Mouse (Mus musculus) mature B cell (primary cell): ENCODE measurements around the gene Map3k12.

ENCODE experiments used
- in situ Hi-C: fragments of 300-500 bp; cut with MboI; formaldehyde crosslinking; loops from 2 replicates; pipeline ENCODE4 v1.14.3; 2019

Gene Map3k12

DNA sequence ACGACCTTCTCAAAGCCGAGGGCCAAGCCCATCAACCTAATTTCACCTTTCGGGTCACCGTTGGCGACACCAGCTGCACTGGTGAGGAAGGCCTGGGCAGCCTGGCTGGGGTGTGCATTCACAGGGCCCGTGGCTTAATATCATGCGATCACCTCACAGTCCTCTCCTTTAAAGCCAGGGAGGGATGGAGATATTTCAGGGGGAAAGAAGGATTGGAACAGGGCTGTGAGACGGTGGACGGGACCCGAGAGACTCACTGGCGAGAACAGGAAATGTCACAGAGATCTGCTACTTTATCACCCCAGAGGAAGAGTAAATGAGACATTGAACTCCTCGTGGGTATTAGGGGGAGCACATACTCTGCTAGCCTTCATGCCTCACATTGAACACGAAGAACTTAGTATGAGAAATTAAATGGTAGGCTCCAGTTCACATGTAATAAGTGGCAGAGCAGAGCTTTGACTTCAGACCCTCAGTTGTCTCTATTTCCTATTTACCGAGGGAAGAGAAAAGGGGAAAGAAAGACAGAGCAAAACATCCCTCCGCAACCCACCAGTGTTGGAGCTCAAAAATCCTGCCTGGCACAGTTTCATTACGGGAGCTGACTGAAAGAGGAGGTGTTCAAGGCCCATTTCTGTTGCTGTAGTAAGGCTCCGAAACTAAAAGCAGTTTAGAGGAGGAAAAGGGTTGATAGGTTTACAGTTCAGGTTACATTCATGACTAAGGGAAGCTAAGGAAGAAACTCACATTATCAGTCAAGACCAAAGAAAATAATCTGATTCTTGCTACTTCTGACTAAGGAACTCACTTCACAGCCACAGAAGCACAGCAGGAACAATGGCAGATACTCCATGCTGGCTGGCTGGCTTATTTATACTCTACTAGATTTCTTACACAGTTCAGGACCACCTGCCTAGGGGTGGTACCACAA lies 2.6 kb upstream of the Map3k12 start:
- in situ Hi-C loops = no loop called here

DNA sequence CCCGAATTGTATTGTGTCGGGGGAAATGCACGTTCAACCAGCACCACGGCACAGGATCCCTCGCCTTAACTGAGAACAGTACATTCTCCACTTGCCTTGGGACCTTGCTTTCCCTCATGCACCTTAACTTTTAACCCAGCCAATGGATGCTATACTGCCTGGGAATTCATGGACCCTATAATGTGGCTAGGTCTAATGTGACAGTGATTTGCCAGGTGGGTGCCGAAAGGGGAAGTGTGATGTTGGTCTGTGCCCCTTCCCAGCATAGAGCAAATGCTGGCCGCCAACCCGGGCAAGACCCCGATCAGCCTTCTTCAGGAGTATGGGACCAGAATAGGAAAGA lies 2.0 kb upstream of the Map3k12 start:
- in situ Hi-C loops = no loop called here

DNA sequence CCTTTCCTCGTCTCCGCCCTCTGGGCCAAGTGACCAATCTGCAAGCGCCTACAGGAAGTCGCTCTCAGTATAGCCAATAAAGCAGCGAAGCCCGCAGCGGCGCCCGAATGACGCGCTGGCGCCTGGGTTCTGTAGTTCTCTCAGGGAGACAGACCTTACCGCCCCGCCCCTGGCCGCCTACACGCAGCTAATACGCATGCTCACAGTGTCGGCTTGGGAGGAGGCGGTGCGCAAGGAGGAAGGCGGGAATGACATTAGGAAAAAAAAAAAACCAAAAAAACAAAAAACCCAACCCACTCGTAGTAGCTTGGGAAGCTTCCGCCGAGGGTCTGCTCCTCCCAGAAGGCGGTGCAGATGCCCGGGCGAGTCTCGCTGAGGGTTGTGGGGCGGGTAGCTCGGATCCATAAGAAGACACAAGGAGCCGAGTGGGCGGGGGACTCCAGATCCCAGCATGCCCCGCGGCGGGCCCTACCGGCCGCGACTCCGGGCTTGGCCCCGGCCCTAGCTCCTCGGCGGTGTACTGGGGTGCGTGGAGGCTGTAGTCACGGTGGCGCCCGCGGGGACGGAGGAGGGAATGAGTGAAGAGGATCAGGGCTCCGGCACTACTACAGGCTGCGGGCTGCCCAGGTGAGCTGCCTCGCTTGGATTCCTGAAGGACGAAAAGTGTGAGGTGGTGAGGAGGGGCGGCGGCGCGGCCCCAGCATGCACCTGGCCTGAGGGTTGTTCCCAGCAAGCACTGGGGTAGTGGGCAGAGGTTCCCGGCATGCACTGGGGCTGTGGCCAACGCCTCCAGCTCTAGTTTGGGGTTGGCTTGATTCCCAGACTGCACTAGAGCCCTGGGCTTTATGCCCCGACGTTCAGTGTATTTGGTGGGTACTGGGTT lies 1.4 kb upstream of the Map3k12 start, which contains the start of gene Tarbp2:
TSS of gene Tarbp2 (plus strand) at position 217 of the 883 bp plus-strand sequence.
- in situ Hi-C loops = no loop called here

DNA sequence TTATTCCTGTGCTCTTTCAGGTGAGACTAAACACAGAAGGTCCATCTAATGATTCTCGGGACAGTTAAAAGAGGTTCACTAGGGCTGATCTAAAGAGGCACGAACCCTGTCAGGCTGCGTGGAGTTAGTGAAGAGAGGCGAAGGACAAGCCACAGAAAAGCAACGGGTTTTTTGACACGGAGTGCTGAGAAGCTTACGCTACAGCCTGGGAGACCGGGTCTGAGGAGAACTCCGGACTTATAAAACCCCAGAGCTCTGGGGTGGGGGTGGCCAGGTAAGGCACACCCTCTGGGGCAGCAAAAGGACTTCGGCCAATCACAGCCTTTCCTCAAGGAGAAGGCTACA lies 739 bp upstream of the Map3k12 start:
- in situ Hi-C loops = no loop called here

DNA sequence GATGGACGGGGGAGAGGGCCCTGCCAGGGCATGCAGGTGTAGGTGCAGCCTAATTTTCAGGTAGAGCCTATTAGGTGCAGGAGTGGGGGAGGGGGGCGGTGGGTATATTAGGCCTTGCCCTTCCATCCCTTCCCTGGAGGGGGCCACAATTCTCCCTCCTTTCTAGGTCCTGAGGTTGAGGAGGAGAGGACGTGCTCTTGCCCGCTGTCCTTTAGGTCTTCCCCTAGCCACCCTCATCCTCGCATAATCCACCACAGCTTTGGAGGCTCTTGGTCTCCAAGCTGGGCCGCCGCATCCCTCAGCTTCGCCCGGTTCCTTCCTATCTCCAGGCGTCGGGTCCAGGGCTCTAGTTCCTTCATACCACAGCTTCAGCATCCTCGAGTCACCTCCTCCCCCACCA lies 571 bp downstream of the Map3k12 start:
- in situ Hi-C loops = no loop called here

DNA sequence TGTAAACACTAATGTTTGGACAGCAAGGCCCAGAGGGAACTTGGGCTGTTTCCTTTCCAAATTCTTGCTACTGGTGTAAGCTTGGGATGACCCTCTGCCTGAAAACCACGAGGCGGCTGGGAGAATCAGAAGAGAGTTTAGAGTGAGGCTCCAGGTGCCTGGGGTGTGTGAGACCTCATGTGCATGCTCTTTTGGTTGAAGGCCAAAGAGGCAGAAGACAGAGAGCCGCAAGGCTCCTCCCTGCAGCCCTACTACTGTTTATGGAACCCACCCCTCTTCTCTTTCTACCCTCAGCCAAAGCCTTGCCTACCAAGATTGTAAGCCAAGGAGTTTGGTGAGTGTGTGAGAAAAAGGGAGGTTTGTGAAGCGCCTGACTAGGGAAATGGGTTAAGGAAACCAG lies 1.1 kb downstream of the Map3k12 start:
- in situ Hi-C loops = no loop called here

DNA sequence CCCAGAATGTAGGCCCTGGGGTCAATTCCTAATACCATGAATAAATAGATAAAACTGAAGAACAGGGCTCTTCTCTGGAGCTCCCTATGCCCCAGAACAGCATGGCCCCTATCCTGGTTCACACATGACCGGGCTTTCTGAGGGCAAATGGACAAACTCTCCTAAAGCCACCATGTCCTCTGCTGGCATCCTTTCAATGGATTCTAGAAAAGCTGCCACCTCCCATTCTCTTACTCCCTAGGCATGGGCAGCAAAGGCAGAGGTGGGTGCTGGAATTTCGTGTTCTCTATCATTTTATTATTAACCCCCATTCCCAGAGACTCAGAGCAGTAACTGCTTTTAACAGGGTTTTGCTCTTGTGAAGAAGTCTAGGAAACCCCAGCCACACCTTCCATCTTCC lies 1.6 kb downstream of the Map3k12 start:
- in situ Hi-C loops = no loop called here

DNA sequence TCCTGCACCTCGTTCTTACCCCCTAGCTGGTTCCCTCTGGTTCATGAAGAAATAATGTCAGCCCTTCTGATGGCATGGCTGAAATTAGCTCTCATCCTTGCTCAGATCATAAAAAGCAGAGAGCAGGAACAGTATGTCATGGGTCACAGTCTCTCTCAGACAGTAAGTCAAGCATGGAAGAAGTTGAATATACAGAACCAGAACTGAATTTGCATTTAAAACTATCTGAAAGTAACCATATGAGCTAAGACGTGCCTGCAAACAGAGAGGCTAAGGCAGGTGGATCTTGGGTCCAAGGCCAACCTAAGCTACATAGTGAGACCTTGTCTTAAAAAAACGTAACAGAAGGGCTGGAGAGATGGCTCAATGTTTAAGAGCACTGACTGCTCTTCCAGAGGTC lies 3.9 kb downstream of the Map3k12 start:
- in situ Hi-C loops = no loop called here

DNA sequence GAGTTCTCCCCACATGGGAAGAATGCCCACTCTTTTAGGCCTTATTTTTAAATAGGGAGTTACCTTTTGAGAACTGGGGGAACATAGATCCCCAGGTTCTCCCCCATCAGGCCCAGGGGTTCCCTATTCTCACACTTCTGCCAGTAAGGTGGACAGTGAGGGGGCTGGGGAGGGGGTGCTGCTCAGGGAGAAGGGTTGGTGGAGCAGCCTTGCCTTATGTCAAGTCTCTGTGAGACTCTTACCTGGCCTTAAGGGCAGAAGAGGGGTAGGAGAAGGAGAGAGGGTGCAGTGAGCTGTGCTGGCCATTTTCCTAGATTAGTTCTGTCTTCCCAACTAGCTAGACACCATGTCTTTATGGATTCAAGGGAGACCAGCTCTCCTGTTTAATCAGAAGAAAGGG lies 4.4 kb downstream of the Map3k12 start:
- in situ Hi-C loops = no loop called here

DNA sequence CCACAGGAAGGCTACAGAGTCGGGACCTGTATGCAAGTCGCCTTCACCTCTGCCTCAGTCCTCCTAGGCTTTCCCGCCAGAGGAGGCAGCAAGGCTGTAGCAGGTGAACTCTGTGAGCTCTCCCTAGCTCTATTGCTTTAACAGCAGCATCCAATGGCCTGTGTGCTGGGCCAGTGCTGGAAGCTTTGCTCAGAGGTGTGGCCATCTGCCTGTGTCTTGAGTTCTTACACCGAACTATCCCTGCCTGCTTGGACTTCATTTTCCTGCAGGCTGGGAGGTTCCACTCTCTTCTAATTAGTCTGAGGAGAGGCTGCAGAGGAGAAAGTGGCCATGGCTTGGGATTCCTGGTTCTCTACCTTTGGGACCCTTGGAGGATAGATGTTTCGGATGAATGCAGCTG lies 4.9 kb downstream of the Map3k12 start:
- in situ Hi-C loops = no loop called here

DNA sequence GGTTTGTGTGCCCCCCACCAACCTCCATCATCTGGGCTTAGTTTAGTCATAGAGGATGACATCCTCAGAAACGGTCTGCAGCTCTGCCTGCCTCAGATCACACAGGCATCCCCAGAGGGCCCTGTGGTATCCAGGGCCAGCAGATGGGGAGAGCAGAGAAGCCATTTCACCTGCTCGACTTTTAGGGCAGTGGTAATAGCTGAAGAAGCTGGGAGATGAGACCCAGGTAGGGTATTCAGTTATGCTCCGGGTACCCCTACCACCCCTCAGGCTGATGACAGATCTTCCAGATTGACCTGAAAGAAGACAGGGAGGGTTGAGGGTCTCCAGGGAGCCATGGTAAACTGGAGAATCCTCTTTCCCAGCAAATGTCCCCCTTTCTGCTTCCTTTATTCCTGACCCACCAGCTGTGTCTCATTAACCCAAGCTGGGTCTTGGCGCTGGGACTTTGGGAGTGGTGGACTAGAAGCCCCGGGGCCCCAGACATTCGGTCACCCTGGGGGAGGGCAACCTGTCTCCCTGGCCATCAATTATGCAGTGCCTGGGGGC lies 5.5 kb downstream of the Map3k12 start:
- in situ Hi-C loops = no loop called here

DNA sequence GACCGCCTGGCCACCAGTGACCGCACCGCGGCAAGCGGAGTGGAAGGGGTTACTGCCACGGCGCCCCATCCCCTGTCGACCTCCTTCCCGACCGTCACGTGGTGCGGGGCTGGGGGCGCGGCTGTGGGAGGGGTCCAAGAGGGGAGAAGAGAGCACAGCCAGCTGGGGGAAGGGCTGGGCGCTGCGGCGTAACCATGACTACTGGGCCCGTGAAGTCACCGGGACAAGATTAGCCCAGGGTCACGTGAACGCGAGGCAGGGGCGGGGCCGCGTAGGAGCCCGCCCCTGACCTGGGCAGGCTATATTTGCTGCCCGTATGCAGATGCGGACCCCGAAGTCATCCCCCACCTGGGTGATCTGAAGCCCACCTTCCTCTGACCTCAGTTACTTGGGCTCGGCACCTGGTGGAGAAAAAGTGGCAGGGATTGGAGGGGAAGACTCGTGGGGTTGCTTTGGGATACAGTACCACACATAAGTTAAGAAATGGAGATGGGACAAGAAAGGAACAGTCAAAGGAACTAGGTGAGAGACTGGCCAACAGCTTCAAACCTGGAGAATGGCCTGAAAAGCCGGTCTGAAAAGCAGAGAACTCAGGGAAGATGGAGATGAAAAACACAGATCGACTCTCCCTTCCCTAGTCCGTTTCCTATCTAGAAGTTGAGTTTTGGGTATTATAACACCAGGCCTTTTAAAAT lies 6.1 kb downstream of the Map3k12 start:
- in situ Hi-C loops = no loop called here

DNA sequence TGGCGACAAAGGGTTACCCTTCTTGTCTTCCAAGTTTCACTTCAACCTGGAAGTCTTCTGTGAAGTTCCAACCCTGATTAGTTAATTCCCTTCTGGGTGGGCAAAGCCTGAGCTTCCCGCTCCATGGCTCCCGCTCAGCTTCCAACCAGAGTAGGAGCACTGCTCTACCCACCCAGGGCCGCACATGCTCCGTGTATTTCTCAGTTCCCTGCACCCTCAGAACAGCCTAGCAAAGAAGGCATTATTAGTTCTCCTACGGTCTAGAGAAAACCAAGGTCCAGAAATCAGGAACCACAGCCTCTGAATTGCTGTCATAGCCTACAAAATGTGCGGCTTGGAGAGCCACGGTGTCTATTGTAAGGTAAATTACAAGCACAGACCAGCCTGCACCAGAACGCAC lies 6.8 kb downstream of the Map3k12 start:
- in situ Hi-C loops = no loop called here

DNA sequence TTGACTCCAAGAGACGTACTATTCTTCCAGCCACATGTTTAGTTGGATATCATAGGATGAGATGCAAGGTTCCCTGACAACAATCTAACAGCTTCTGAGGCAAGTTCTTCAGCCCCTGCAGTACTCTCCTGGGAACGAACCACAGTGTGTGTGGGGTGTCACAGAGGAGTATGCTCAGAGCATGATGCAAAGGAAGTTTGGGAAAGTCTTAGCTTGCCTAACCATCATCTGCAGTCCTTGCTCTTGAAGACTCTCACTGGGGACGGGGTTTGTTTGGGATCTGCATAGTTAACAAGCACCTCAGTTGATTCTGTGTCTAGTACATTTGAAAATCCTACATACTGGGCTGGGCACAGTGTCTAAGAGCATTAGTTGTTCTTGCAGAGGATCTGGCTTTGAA lies 8.5 kb downstream of the Map3k12 start:
- in situ Hi-C loops = no loop called here

DNA sequence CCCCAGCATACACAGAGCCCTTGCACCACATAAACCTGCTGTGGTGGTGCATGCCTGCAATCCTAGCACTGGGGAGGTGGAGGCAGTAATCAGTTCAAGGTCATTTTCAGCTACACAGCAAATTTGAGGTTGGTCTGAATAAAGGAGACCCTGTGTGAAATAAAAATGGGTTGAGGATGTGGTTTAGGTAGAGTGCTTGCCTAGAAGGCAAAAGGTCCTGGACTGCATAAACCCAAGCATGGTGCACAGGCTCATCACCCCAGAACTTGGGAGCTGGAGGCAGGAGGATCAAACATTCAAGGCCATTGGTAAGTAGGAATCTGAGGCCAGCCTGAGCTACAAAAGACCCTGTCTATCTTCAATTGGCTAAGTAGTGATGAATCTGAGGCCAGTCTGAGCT lies 9.3 kb downstream of the Map3k12 start:
- in situ Hi-C loops = no loop called here

DNA sequence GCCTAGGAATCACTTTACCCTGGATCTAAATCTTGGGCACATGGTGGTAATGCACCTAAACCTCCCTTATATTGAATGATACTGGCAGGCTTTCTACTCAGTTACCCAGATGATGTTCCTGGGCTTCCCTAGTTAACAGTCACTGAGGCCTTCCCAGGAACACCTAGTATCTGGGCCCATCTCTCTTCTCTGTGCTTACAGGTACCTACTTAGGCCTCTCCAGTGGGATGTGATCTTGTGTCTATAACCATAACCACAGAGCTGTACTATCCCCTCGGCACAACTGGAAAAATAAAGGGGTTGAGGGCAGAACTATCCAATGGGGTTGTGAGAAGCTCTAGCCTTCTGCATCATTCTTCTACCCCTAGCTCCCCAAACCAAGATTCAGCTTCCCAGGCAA lies 10.0 kb downstream of the Map3k12 start:
- in situ Hi-C loops = no loop called here

DNA sequence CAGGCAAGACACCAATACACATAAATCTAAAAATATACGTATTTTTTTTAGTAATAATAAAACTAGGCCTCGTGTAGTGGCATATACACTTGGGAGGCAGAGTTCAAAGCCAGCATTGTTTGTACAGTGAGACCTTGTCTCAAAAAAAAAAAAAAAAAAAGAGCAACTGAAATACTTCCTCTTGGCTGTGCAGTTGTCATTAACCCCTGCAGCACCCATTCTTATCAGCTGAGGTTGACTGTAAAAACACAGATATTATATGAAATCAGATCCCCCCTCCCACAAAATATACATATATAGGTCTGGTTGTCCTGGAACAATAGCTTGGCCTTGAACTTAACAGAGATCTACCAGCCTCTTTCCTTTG lies 10.4 kb downstream of the Map3k12 start:
- in situ Hi-C loops = no loop called here

DNA sequence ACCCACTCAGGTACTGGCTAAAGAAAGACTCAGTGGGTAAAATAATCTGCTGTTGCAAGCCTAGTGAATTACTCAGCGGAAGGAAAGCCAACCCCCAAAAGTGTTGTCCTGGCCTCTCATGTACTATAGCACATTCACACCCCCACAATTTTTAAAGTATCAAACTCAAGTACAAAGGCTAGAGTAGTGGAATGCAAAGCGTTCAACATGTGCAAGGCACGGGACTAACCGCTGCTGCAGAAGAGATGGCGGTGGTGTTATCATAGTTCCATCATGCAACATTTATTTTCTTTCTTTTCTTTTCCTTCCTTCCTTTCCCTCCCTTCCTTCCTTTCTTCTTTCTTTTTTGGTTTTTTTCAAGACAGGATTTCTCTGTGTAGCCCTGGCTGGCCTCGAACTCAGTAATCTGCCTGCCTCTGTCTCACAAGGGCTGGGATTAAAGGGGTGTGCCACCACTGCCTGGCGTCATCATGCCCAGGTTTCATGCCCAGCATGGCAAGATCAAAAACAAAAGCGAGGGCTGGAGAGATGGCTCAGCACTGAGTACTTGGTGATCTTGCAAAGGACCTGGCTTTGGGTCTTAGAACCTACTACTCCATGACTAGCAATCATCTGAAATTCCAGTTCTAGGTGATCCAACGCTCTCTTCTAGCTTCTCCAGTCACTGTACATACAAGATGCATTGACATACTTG lies 10.9 kb downstream of the Map3k12 start:
- in situ Hi-C loops = no loop called here

DNA sequence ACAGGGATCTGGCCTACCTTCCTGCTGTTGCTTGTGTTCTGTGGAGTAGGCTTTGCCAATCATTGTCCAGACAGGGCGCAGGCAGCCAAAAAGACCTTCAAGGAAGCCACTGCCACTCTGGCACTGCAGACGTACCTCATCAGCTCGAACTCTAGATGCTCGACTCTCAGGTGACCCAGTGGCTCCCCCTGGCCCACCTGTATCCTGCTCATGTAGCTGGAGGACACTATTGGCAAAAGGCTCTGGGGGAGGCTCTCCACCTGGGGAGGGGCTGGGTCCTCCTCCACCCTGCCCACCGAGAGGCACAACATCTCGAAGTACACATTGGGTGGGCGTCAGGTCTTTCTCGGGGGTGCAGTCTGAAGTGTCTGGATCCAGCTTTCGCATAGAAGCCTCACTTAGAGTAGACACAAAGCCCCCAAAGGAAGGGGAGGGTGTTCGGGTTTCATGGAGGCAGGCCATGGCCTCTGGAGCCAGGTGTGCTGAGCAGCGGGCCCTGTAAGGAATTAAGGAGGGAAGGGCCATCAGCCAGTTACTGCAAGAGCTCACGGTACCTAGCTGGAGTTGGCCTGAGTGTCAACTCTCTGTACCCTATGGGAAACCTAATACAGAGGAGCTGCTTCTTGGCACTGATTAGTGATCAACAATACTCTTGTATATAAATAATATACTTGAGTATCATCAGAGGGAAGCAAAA lies 11.6 kb downstream of the Map3k12 start:
- in situ Hi-C loops = no loop called here

DNA sequence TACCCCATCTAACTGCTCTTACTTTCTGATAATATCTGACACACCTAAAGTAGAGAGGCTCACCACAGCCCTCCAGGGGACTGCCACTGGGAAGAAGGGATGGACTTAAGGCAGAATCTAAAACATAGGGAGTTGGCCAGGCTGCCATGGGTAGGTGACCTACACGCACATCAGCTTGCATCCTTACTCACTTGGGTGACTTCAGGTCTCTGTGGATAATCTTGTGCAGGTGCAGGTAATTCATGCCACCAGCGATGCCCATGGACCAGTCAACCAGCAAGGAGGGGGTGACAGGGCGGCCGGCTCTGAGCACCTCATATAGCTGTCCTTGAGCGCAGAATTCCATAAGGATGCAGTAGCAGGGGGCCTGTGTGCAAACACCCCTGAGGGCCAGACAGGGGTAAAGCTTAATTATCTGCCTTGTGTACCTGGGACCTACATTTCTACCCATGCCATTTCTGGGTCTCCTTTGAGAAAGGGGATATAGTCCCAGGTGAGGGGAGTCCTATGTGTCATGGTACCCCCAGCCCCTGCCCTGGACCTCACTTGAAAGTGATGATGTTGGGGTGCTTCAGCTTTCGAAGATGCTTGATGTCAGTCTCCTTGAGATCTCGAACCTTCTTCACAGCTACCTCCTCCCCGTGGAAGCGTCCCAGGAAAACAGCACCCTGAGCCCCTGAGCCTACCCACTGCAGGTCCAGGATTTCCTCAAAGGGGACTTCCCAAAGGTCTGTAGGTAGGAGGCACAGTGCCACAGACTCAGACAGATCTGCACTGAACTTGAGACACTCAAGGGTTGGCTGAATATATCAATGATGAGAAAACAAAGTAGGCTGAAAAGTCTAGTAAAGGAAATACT lies 12.7 kb downstream of the Map3k12 start:
- in situ Hi-C loops = no loop called here
